Mouse (Mus musculus) liver, postnatal 0 days (tissue): ENCODE data around the gene Dop1b. TPM values are rescaled to one million over a fixed set of nuclear protein-coding genes. Genes with fewer than 3 reads are reported as not detected.

Experiments
- ATAC-seq: fragments of 200-750 bp; cut with Nextera tagmentation; 2 replicates; pipeline ENCODE4 v1.8.0; 2017; ENCODE audit warnings: mild to moderate bottlenecking, moderate library complexity
- DNase-seq: peaks from one replicate; pipeline ENCODE4 v3.0.0-alpha.2; 2016
- H3K27ac ChIP-seq: fragments of 300-500 bp; sonication (generic); 2 replicates; pipeline ENCODE4 v1.5.1; 2014; ENCODE audit warnings: antibody characterized with exemption, moderate library complexity, mild to moderate bottlenecking, low read depth
- H3K27me3 ChIP-seq: fragments of 300-500 bp; sonication (generic); 2 replicates; pipeline ENCODE4 v1.6.1; 2014; ENCODE audit warnings: low read length, control low read depth, mixed read lengths; ENCODE audit not compliant: insufficient read depth
- H3K36me3 ChIP-seq: fragments of 300-500 bp; sonication (generic); replicated peaks from 2 replicates; pipeline ENCODE4 v1.6.1; 2014; ENCODE audit warnings: mild to moderate bottlenecking, control low read depth, low read length, moderate library complexity, mixed read lengths; ENCODE audit not compliant: insufficient read depth
- H3K4me1 ChIP-seq: fragments of 300-500 bp; sonication (generic); 2 replicates; pipeline ENCODE4 v1.6.1; 2014; ENCODE audit warnings: antibody characterized with exemption, mild to moderate bottlenecking, control low read depth; ENCODE audit not compliant: insufficient read depth
- H3K4me2 ChIP-seq: fragments of 300-500 bp; sonication (generic); 2 replicates; pipeline ENCODE4 v1.6.1; 2014; ENCODE audit warnings: low read depth, mild to moderate bottlenecking, low read length, moderate library complexity, mixed read lengths
- H3K4me3 ChIP-seq: fragments of 300-500 bp; sonication (generic); 2 replicates; pipeline ENCODE4 v1.5.1; 2014; ENCODE audit warnings: low read depth, low read length
- H3K9ac ChIP-seq: fragments of 300-500 bp; sonication (generic); replicated peaks from 2 replicates; pipeline ENCODE4 v1.6.1; 2014; ENCODE audit warnings: mild to moderate bottlenecking, moderate library complexity
- H3K9me3 ChIP-seq: fragments of 300-500 bp; sonication (generic); 2 replicates; pipeline ENCODE4 v1.6.1; 2016; ENCODE audit warnings: mild to moderate bottlenecking, control low read depth, low read length, mixed read lengths
- CTCF ChIP-seq: sonication (generic); IDR thresholded peaks from 2 replicates; pipeline ENCODE4 v1.5.1; 2016; ENCODE audit warnings: antibody characterized with exemption, low read depth
- EP300 ChIP-seq: IDR thresholded peaks from 2 replicates; pipeline ENCODE4 v1.6.1; 2016; ENCODE audit warnings: antibody characterized with exemption, low read depth, mild to moderate bottlenecking
- WGBS: fragments of 180-500 bp; shearing (Covaris S2); extraction: QIAGEN DNeasy Blood & Tissue Kit; methylation state at CpG from one replicate; pipeline ENCODE4 v1.1.7; 2014; ENCODE audit not compliant: insufficient replicate concordance; 5-methylcytosine and 5-hydroxymethylcytosine counted together
- polyA plus RNA-seq: library from polyadenylated mRNA; unstranded; fragments of >200 nt; fragmentation: Nextera tagmentation; extraction: Ambion mirVana; gene quantifications from 2 replicates; pipeline ENCODE4 v1.2.1, GENCODE M21; 2015

The Dop1b gene
- polyA plus RNA-seq, 1 experiment from 2014 or later, result 6.4 TPM

- Histone ChIP-seq H3K36me3 (0 out of 2 replicates have a peak, but pooled peaks cover 2% of the 10 kb centered on the region), H3K27me3 (no peaks in the 10 kb centered on the region), H3K27ac (no peak overlapping the region), H3K4me3 (no peak overlapping the region), H3K4me2 (no peak overlapping the region), H3K4me1 (peaks cover 28% of the 10 kb centered on the region), H3K9me3 (no peaks in the 10 kb centered on the region), H3K9ac (no peak overlapping the region)
- no peak for DNase-seq
- WGBS, result 45% methylated on average over 5 of the region's 5 CpGs
- no peak for TF ChIP-seq CTCF
- no peak for TF ChIP-seq EP300
- ATAC-seq, result peak; percentile 5; the same call in 1 of the 2 replicates
These were observed 10.1 kb downstream of the Dop1b start for GRCm38 (mm10) chr16:93721771-93722170.

GRCm38 (mm10) chr16:93722476-93722875 lies 10.8 kb downstream of the Dop1b start:
- Histone ChIP-seq H3K4me2 (no peak overlapping the region), H3K4me3 (no peak overlapping the region), H3K27ac (no peak overlapping the region), H3K9me3 (no peaks in the 10 kb centered on the region), H3K9ac (no peak overlapping the region), H3K36me3 (0 out of 2 replicates have a peak, but pooled peaks cover 2% of the 10 kb centered on the region), H3K4me1 (peaks cover 21% of the 10 kb centered on the region), H3K27me3 (no peaks in the 10 kb centered on the region)
- ATAC-seq (no peak), DNase-seq (no peak)
- 51% methylated on average over 2 of the region's 2 CpGs for whole genome bisulfite sequencing
- TF ChIP-seq EP300 (no peak), CTCF (no peak)

GRCm38 (mm10) chr16:93725417-93726144 lies 13.9 kb downstream of the Dop1b start:
- TF ChIP-seq EP300 (no peak), CTCF (no peak)
- Histone ChIP-seq H3K9me3 (no peaks in the 10 kb centered on the region), H3K4me3 (no peak overlapping the region), H3K4me2 (no peak overlapping the region), H3K9ac (no peak overlapping the region), H3K4me1 (peaks cover 34% of the 10 kb centered on the region), H3K36me3 (0 out of 2 replicates have a peak, but pooled peaks cover 2% of the 10 kb centered on the region), H3K27ac (peak overlapping the region; percentile 49; the same call in 1 of the 2 replicates), H3K27me3 (no peaks in the 10 kb centered on the region)
- DNase-seq, result no peak
- ATAC-seq, result peak; percentile 64
- WGBS, result 55% methylated on average over 8 of the region's 8 CpGs

- Histone ChIP-seq H3K4me2 (no peak overlapping the region), H3K27me3 (no peaks in the 10 kb centered on the region), H3K9me3 (no peaks in the 10 kb centered on the region), H3K36me3 (0 out of 2 replicates have a peak, but pooled peaks cover 2% of the 10 kb centered on the region), H3K27ac (peak overlapping the region; percentile 49; the same call in 1 of the 2 replicates), H3K9ac (no peak overlapping the region), H3K4me3 (no peak overlapping the region), H3K4me1 (peaks cover 34% of the 10 kb centered on the region)
- ATAC-seq, result peak; percentile 67
- no peak for DNase-seq
- WGBS, result 65% methylated on average over 4 of the region's 4 CpGs
- TF ChIP-seq CTCF, result no peak
- no peak for TF ChIP-seq EP300
These were observed 14.5 kb downstream of the Dop1b start for GRCm38 (mm10) chr16:93726186-93726585.

- H3K4me2 ChIP-seq, result no peak overlapping the region
- H3K4me1 ChIP-seq, result peaks cover 30% of the 10 kb centered on the region; the same call in 1 of the 2 replicates
- 0 out of 2 replicates have a peak, but pooled peaks cover 2% of the 10 kb centered on the region for H3K36me3 ChIP-seq
- no peak overlapping the region for H3K27ac ChIP-seq
- TF ChIP-seq EP300, result no peak
- TF ChIP-seq CTCF, result no peak
- H3K27me3 ChIP-seq, result no peaks in the 10 kb centered on the region
- no peak overlapping the region for H3K9ac ChIP-seq
- WGBS, result 63% methylated on average over 9 of the region's 9 CpGs
- no peaks in the 10 kb centered on the region for H3K9me3 ChIP-seq
- no peak overlapping the region for H3K4me3 ChIP-seq
- no peak for DNase-seq
- no peak for ATAC-seq
These were observed 17.0 kb downstream of the Dop1b start for GRCm38 (mm10) chr16:93728676-93729075.

- Histone ChIP-seq H3K36me3 (no peaks in the 10 kb centered on the region), H3K4me3 (no peak overlapping the region), H3K9me3 (no peaks in the 10 kb centered on the region), H3K4me2 (no peak overlapping the region), H3K27ac (no peak overlapping the region), H3K27me3 (no peaks in the 10 kb centered on the region), H3K9ac (no peak overlapping the region; the same call in 1 of the 2 replicates), H3K4me1 (peaks cover 31% of the 10 kb centered on the region)
- ATAC-seq, result no peak
- no peak for DNase-seq
- TF ChIP-seq EP300 (no peak), CTCF (no peak)
- WGBS, result 79% methylated on average over 23 of the region's 23 CpGs
These were observed 18.4 kb downstream of the Dop1b start for GRCm38 (mm10) chr16:93729801-93730721.
